Mouse (Mus musculus) left cerebral cortex, adult 2 months (tissue): ENCODE data around the gene C2cd4b. TPM values are rescaled to one million over a fixed set of nuclear protein-coding genes. Genes with fewer than 3 reads are reported as not detected.
A peak's percentile ranks its signal among the peaks of the same experiment; 100 is the strongest.

Experiments
- DNase-seq, 2 experiments: peaks; one replicate each; pipeline ENCODE4 v3.0.0; 2021 to 2022; ENCODE audit warnings: low spot score in 2 of 2, mixed read lengths in 1 of 2; ENCODE audit errors: extremely low spot score in 1 of 2
- H3K27ac ChIP-seq: fragments of 200-600 bp; 2 replicates; pipeline ENCODE4 v1.8.1; 2022
- H3K4me3 ChIP-seq: fragments of 200-600 bp; 2 replicates; pipeline ENCODE4 v1.8.1; 2022
- CTCF ChIP-seq: fragments of 200-600 bp; IDR thresholded peaks from 2 replicates; pipeline ENCODE4 v1.8.1; 2022; ENCODE audit warnings: antibody characterized with exemption, mild to moderate bottlenecking, moderate library complexity
- intact Hi-C: fragments of 180-260 bp; cut with DNase I; formaldehyde crosslinking; loops from one replicate; pipeline ENCODE4 v1.15.1; 2025
- microRNA-seq, 2 experiments: library from miRNA; unstranded; fragments of <30 nt; microRNA quantifications; one replicate each; pipeline ENCODE4 v1.2.0; 2021
- total RNA-seq, 2 experiments: library from RNA; stranded (reverse); gene quantifications; 2 replicates each; pipeline ENCODE4 v1.2.3; 2021

C2cd4b gene
- total RNA-seq, 2 experiments from 2014 or later, result 4.0 to 4.6 TPM

GRCm38 (mm10) chr9:67807000-67807399, 47.8 kb downstream of the C2cd4b start:
- H3K4me3 ChIP-seq, result no peak overlapping the region
- no peak for DNase-seq
- no peak for TF ChIP-seq CTCF
- no peak overlapping the region for H3K27ac ChIP-seq
- intact Hi-C loops, result no loop called here

GRCm38 (mm10) chr9:67810527-67810926, 51.3 kb downstream of the C2cd4b start:
- no peak overlapping the region for H3K27ac ChIP-seq
- peak; percentile 14 for TF ChIP-seq CTCF
- intact Hi-C loops, result no loop called here
- no peak overlapping the region for H3K4me3 ChIP-seq
- DNase-seq, result no peak

Small RNAs within 50 kb of the gene (microRNA-seq; reads per million reads assigned to microRNA genes)
- gene Mir7241 (0 to 0.24 reads per million in 2 experiments), gene Mir7242 (0 reads per million in 2 experiments)

Other genes with a start within 250 kb of the C2cd4b start
- gene Tln2, start 199.7 kb upstream of the C2cd4b start, total RNA-seq, result 10 to 100 TPM; 96.2 to 96.3 TPM
- gene C2cd4a, start 72.9 kb downstream of the C2cd4b start, total RNA-seq, result under 1 TPM in 1 of 2 experiments, not detected in 1; 0.26 TPM
- 10 to 100 TPM; 82.2 to 83.8 TPM for gene Vps13c, start 81.0 kb downstream of the C2cd4b start, total RNA-seq